Mouse (Mus musculus): ENCODE results near the gene Tjp2. TPM values are rescaled to one million over a fixed set of nuclear protein-coding genes. Genes with fewer than 3 reads are reported as not detected.

Tjp2 gene
- polyA plus RNA-seq, 1 experiment: 2.4 TPM

GRCm38 (mm10) chr19:24214939-24215338, 9.9 kb downstream of the Tjp2 start:
- DNase-seq (ENCODE audit: low read depth in 1 of 2, low spot score in 2 of 2): no peak
- 91% methylated on average over 7 of the region's 7 CpGs for WGBS

DNA sequence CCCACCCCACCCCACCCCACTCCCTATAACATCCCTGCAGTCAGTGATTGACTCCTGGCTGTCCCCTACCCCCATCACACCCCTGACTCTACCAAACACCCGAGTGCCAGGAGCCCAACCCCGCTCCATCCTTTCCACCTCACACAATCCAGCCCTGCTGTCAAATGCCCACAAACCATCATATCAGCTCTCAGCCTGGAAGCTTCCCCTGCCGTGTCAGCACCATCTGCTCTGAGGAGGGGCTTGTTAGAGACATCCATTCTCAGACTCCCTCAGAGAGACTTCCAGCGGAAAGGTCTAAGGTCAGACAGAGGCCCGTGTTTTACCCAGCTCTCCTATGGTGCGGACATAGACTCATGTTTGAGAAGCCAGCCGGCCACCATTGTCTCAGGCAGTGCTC, 11.5 kb downstream of the Tjp2 start:
- Histone ChIP-seq H3K27me3 (ENCODE audit: control insufficient read depth, insufficient read depth, low read length) (no peaks in the 10 kb centered on the region), H3K4me1 (ENCODE audit: control insufficient read depth, insufficient read depth, insufficient read length) (no peaks in the 10 kb centered on the region), H3K4me3 (ENCODE audit: extremely low read depth, insufficient read depth, insufficient read length) (no peak overlapping the region), H3K27ac (ENCODE audit: insufficient read depth, low read length) (no peak overlapping the region), H3K36me3 (ENCODE audit: control insufficient read depth, insufficient read depth, low read length) (no peaks in the 10 kb centered on the region)
- WGBS: 74% methylated on average over 7 of the region's 7 CpGs
- TF ChIP-seq CTCF (IDR thresholded peaks at IDR 0.05; ENCODE audit: extremely low read depth, insufficient read depth, insufficient read length, insufficient replicate concordance): no peak
- TF ChIP-seq POLR2A (IDR thresholded peaks at IDR 0.05; ENCODE audit: low read depth, low read length): no peak
- DNase-seq (ENCODE audit: low read depth in 1 of 2, low spot score in 2 of 2): no peak

More at GRCm38 (mm10) chr19:24214939-24215338, 9.9 kb downstream of the Tjp2 start:
- no peak for TF ChIP-seq POLR2A (IDR thresholded peaks at IDR 0.05; ENCODE audit: low read depth, low read length)
- no peak for TF ChIP-seq CTCF (IDR thresholded peaks at IDR 0.05; ENCODE audit: extremely low read depth, insufficient read depth, insufficient read length, insufficient replicate concordance)
- Histone ChIP-seq H3K36me3 (ENCODE audit: control insufficient read depth, insufficient read depth, low read length) (no peaks in the 10 kb centered on the region), H3K4me1 (ENCODE audit: control insufficient read depth, insufficient read depth, insufficient read length) (no peaks in the 10 kb centered on the region), H3K27ac (ENCODE audit: insufficient read depth, low read length) (no peak overlapping the region), H3K27me3 (ENCODE audit: control insufficient read depth, insufficient read depth, low read length) (no peaks in the 10 kb centered on the region), H3K4me3 (ENCODE audit: extremely low read depth, insufficient read depth, insufficient read length) (no peak overlapping the region)

DNA sequence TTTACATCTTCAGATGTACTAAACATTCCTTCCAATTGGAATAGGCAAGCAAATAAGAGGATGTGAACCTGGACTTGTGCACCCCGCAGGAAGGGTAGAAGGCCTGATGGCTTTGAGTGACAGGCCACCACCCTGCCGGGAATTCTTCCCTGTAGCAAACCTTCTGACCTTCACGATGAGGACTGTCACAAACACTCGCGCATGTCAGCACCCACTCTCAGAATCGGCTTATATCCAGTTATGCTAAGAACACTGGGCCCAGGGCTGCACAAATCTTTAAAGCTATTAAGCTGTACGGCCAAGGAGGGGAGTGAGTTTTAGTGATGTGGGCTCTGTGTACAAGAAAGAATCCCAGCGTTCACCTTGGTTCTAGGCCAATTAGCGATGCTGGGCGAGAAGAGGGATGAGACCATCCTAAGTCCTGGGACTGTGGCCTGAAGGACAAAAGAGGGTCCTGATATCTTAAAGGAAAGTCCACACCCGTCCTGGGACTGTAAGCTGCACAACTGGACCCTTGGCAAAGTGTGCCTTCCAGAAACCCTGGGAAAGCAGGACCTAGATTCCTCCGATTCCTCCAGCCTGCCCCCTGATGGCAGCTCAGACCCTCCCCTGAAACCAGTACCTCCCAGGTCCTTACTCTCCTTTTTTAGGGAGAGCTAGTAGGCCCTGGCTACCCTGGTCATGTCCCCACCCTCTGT, 12.1 kb downstream of the Tjp2 start:
- no peak overlapping the region for H3K27ac ChIP-seq (ENCODE audit: insufficient read depth, low read length)
- no peaks in the 10 kb centered on the region for H3K4me1 ChIP-seq (ENCODE audit: control insufficient read depth, insufficient read depth, insufficient read length)
- WGBS: 88% methylated on average over 12 of the region's 12 CpGs
- H3K4me3 ChIP-seq (ENCODE audit: extremely low read depth, insufficient read depth, insufficient read length): no peak overlapping the region
- TF ChIP-seq CTCF (IDR thresholded peaks at IDR 0.05; ENCODE audit: extremely low read depth, insufficient read depth, insufficient read length, insufficient replicate concordance) (no peak), POLR2A (IDR thresholded peaks at IDR 0.05; ENCODE audit: low read depth, low read length) (no peak)
- no peaks in the 10 kb centered on the region for H3K36me3 ChIP-seq (ENCODE audit: control insufficient read depth, insufficient read depth, low read length)
- no peak for DNase-seq (ENCODE audit: low read depth in 1 of 2, low spot score in 2 of 2)
- no peaks in the 10 kb centered on the region for H3K27me3 ChIP-seq (ENCODE audit: control insufficient read depth, insufficient read depth, low read length)

GRCm38 (mm10) chr19:24211168-24211567, 13.7 kb downstream of the Tjp2 start:
- Histone ChIP-seq H3K4me1 (ENCODE audit: control insufficient read depth, insufficient read depth, insufficient read length) (no peaks in the 10 kb centered on the region), H3K36me3 (ENCODE audit: control insufficient read depth, insufficient read depth, low read length) (no peaks in the 10 kb centered on the region), H3K27me3 (ENCODE audit: control insufficient read depth, insufficient read depth, low read length) (no peaks in the 10 kb centered on the region), H3K27ac (ENCODE audit: insufficient read depth, low read length) (no peak overlapping the region), H3K4me3 (ENCODE audit: extremely low read depth, insufficient read depth, insufficient read length) (no peak overlapping the region)
- 86% methylated on average over 10 of the region's 10 CpGs for WGBS
- TF ChIP-seq CTCF (IDR thresholded peaks at IDR 0.05; ENCODE audit: extremely low read depth, insufficient read depth, insufficient read length, insufficient replicate concordance): no peak
- TF ChIP-seq POLR2A (IDR thresholded peaks at IDR 0.05; ENCODE audit: low read depth, low read length): no peak
- no peak for DNase-seq (ENCODE audit: low read depth in 1 of 2, low spot score in 2 of 2)

- H3K27me3 ChIP-seq (ENCODE audit: control insufficient read depth, insufficient read depth, low read length): no peaks in the 10 kb centered on the region
- H3K27ac ChIP-seq (ENCODE audit: insufficient read depth, low read length): no peak overlapping the region
- no peaks in the 10 kb centered on the region for H3K4me1 ChIP-seq (ENCODE audit: control insufficient read depth, insufficient read depth, insufficient read length)
- 95% methylated on average over 15 of the region's 15 CpGs for WGBS
- no peaks in the 10 kb centered on the region for H3K36me3 ChIP-seq (ENCODE audit: control insufficient read depth, insufficient read depth, low read length)
- DNase-seq (ENCODE audit: low read depth in 1 of 2, low spot score in 2 of 2): no peak
- TF ChIP-seq POLR2A (IDR thresholded peaks at IDR 0.05; ENCODE audit: low read depth, low read length): no peak
- TF ChIP-seq CTCF (IDR thresholded peaks at IDR 0.05; ENCODE audit: extremely low read depth, insufficient read depth, insufficient read length, insufficient replicate concordance): no peak
- H3K4me3 ChIP-seq (ENCODE audit: extremely low read depth, insufficient read depth, insufficient read length): no peak overlapping the region
Measured at GRCm38 (mm10) chr19:24209516-24209915, 15.3 kb downstream of the Tjp2 start.

DNA sequence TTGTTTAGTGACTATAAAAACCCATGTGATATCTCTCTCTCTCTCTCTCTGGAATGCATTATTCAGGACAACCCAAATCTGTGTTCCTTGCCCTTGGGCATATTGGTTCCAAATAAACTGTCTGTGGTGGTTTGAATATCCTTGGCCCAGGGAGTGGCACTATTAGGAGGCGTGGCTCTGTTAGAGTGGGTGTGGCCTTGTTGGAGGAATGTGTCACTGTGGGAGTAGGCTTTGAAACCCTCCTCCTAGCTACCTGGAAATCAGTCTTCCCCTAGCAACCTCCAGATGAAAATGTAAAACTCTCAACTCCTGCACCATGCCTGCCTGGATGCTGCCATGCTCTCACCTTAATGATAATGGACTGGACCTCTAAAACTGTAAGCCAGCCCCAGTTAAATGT, 16.9 kb downstream of the Tjp2 start:
- no peak overlapping the region for H3K27ac ChIP-seq (ENCODE audit: insufficient read depth, low read length)
- no peaks in the 10 kb centered on the region for H3K36me3 ChIP-seq (ENCODE audit: control insufficient read depth, insufficient read depth, low read length)
- no peaks in the 10 kb centered on the region for H3K27me3 ChIP-seq (ENCODE audit: control insufficient read depth, insufficient read depth, low read length)
- TF ChIP-seq CTCF (IDR thresholded peaks at IDR 0.05; ENCODE audit: extremely low read depth, insufficient read depth, insufficient read length, insufficient replicate concordance) (no peak), POLR2A (IDR thresholded peaks at IDR 0.05; ENCODE audit: low read depth, low read length) (no peak)
- no peaks in the 10 kb centered on the region for H3K4me1 ChIP-seq (ENCODE audit: control insufficient read depth, insufficient read depth, insufficient read length)
- WGBS: 86% methylated on average over 1 of the region's 1 CpGs
- H3K4me3 ChIP-seq (ENCODE audit: extremely low read depth, insufficient read depth, insufficient read length): no peak overlapping the region
- DNase-seq (ENCODE audit: low read depth in 1 of 2, low spot score in 2 of 2): no peak

GRCm38 (mm10) chr19:24205001-24205400, 19.8 kb downstream of the Tjp2 start:
- Histone ChIP-seq H3K27ac (ENCODE audit: insufficient read depth, low read length) (no peak overlapping the region), H3K36me3 (ENCODE audit: control insufficient read depth, insufficient read depth, low read length) (no peaks in the 10 kb centered on the region), H3K4me3 (ENCODE audit: extremely low read depth, insufficient read depth, insufficient read length) (no peak overlapping the region), H3K27me3 (ENCODE audit: control insufficient read depth, insufficient read depth, low read length) (no peaks in the 10 kb centered on the region), H3K4me1 (ENCODE audit: control insufficient read depth, insufficient read depth, insufficient read length) (no peaks in the 10 kb centered on the region)
- DNase-seq (ENCODE audit: low read depth in 1 of 2, low spot score in 2 of 2): no peak
- TF ChIP-seq CTCF (IDR thresholded peaks at IDR 0.05; ENCODE audit: extremely low read depth, insufficient read depth, insufficient read length, insufficient replicate concordance): no peak
- TF ChIP-seq POLR2A (IDR thresholded peaks at IDR 0.05; ENCODE audit: low read depth, low read length): no peak
- 64% methylated on average over 1 of the region's 1 CpGs for WGBS

Measured in spleen, adult 2 months (tissue).